Mouse (Mus musculus): ENCODE measurements around the gene Olfr1028.

Olfr1028 gene

GRCm38 (mm10) chr2:85950137-85950536 lies at the start of gene Olfr1028:
Gene Olfr1028, plus strand, starts transcription at chr2:85950437.
- no peak for DNase-seq (ENCODE audit: low spot score)

- DNase-seq (ENCODE audit: low spot score), result no peak
These were observed 45.3 kb upstream of the Olfr1028 start, which contains the start of gene Olfr1024 for GRCm38 (mm10) chr2:85904952-85905351. Gene Olfr1024, minus strand, starts transcription at chr2:85905052.

- DNase-seq (ENCODE audit: low spot score), result no peak
These were observed 37.0 kb upstream of the Olfr1028 start for GRCm38 (mm10) chr2:85913197-85913596.

- DNase-seq (ENCODE audit: low spot score), result no peak
These were observed 35.3 kb upstream of the Olfr1028 start, which contains the start of gene Olfr1025-ps1 for GRCm38 (mm10) chr2:85914893-85915292. Gene Olfr1025-ps1, plus strand, starts transcription at chr2:85915193.

GRCm38 (mm10) chr2:85921258-85921657 lies 29.0 kb upstream of the Olfr1028 start, which contains the start of gene Olfr1026:
Gene Olfr1026, plus strand, starts transcription at chr2:85921558.
- no peak for DNase-seq (ENCODE audit: low spot score)

- DNase-seq (ENCODE audit: low spot score), result no peak
These were observed 23.4 kb downstream of the Olfr1028 start, which contains the start of gene Olfr1029 for GRCm38 (mm10) chr2:85973595-85973994. Gene Olfr1029, plus strand, starts transcription at chr2:85973895.

- no peak for DNase-seq (ENCODE audit: low spot score)
These were observed 28.7 kb downstream of the Olfr1028 start, which contains the start of gene Olfr1030 for GRCm38 (mm10) chr2:85978976-85979375. Gene Olfr1030, plus strand, starts transcription at chr2:85979276.

GRCm38 (mm10) chr2:85990004-85990403 lies 39.8 kb downstream of the Olfr1028 start, which contains the start of gene Olfr1031:
Gene Olfr1031, plus strand, starts transcription at chr2:85990304.
- no peak for DNase-seq (ENCODE audit: low spot score)

Measured in layer of hippocampus, adult 9-10 months (tissue).